Mouse (Mus musculus): ENCODE results near the gene Wipf2. TPM values are rescaled to one million over a fixed set of nuclear protein-coding genes. Genes with fewer than 3 reads are reported as not detected.

The Wipf2 gene
- polyA plus RNA-seq, 1 experiment: 7.3 TPM

GRCm38 (mm10) chr11:98935123-98935522, 71.7 kb downstream of the Wipf2 start:
- TF ChIP-seq FLI1 (IDR thresholded peaks at IDR 0.05; ENCODE audit: low read length): no peak
- TF ChIP-seq GATA1 (IDR thresholded peaks at IDR 0.05; ENCODE audit: borderline replicate concordance, low read length): no peak
- Histone ChIP-seq H3K4me1 (peaks cover 82% of the 10 kb centered on the region), H3K36me3 (replicated peaks; ENCODE audit: low read length) (no peaks in the 10 kb centered on the region), H3K9me3 (peaks cover 11% of the 10 kb centered on the region), H3K4me3 (replicated peaks) (no peak overlapping the region), H3K27me3 (replicated peaks) (peaks cover 95% of the 10 kb centered on the region)

GRCm38 (mm10) chr11:98936170-98936569, 72.7 kb downstream of the Wipf2 start:
- H3K4me3 ChIP-seq (replicated peaks): no peak overlapping the region
- no peaks in the 10 kb centered on the region for H3K36me3 ChIP-seq (replicated peaks; ENCODE audit: low read length)
- H3K9me3 ChIP-seq: peaks cover 11% of the 10 kb centered on the region
- peaks cover 95% of the 10 kb centered on the region for H3K27me3 ChIP-seq (replicated peaks)
- H3K4me1 ChIP-seq: peaks cover 82% of the 10 kb centered on the region
- TF ChIP-seq FLI1 (IDR thresholded peaks at IDR 0.05; ENCODE audit: low read length): no peak
- no peak for TF ChIP-seq GATA1 (IDR thresholded peaks at IDR 0.05; ENCODE audit: borderline replicate concordance, low read length)

- Histone ChIP-seq H3K9me3 (peaks cover 11% of the 10 kb centered on the region), H3K4me1 (peaks cover 82% of the 10 kb centered on the region), H3K4me3 (replicated peaks) (peak overlapping the region; percentile 93), H3K36me3 (replicated peaks; ENCODE audit: low read length) (no peaks in the 10 kb centered on the region), H3K27me3 (replicated peaks) (peaks cover 95% of the 10 kb centered on the region)
- TF ChIP-seq FLI1 (IDR thresholded peaks at IDR 0.05; ENCODE audit: low read length) (no peak), GATA1 (IDR thresholded peaks at IDR 0.05; ENCODE audit: borderline replicate concordance, low read length) (no peak)
Observed at GRCm38 (mm10) chr11:98936606-98937409, 73.4 kb downstream of the Wipf2 start.

GRCm38 (mm10) chr11:98937410-98937913, 74.0 kb downstream of the Wipf2 start:
- Histone ChIP-seq H3K27me3 (replicated peaks) (peaks cover 96% of the 10 kb centered on the region), H3K4me3 (replicated peaks) (peak overlapping the region; percentile 93), H3K4me1 (peaks cover 82% of the 10 kb centered on the region), H3K36me3 (replicated peaks; ENCODE audit: low read length) (no peaks in the 10 kb centered on the region), H3K9me3 (peaks cover 11% of the 10 kb centered on the region)
- TF ChIP-seq GATA1 (IDR thresholded peaks at IDR 0.05; ENCODE audit: borderline replicate concordance, low read length) (no peak), FLI1 (IDR thresholded peaks at IDR 0.05; ENCODE audit: low read length) (no peak)

- H3K9me3 ChIP-seq: peaks cover 11% of the 10 kb centered on the region
- peaks cover 82% of the 10 kb centered on the region for H3K4me1 ChIP-seq
- peak overlapping the region; percentile 93 for H3K4me3 ChIP-seq (replicated peaks)
- no peak for TF ChIP-seq FLI1 (IDR thresholded peaks at IDR 0.05; ENCODE audit: low read length)
- H3K36me3 ChIP-seq (replicated peaks; ENCODE audit: low read length): no peaks in the 10 kb centered on the region
- peaks cover 96% of the 10 kb centered on the region for H3K27me3 ChIP-seq (replicated peaks)
Observed at GRCm38 (mm10) chr11:98937914-98938694, 74.7 kb downstream of the Wipf2 start.

- Histone ChIP-seq H3K4me1 (peaks cover 82% of the 10 kb centered on the region), H3K9me3 (peaks cover 11% of the 10 kb centered on the region), H3K36me3 (replicated peaks; ENCODE audit: low read length) (no peaks in the 10 kb centered on the region), H3K4me3 (replicated peaks) (peak overlapping the region; percentile 93), H3K27me3 (replicated peaks) (peaks cover 96% of the 10 kb centered on the region)
- no peak for TF ChIP-seq GATA1 (IDR thresholded peaks at IDR 0.05; ENCODE audit: borderline replicate concordance, low read length)
- TF ChIP-seq FLI1 (IDR thresholded peaks at IDR 0.05; ENCODE audit: low read length): no peak
Observed at GRCm38 (mm10) chr11:98938701-98939083, 75.3 kb downstream of the Wipf2 start.

- Histone ChIP-seq H3K9me3 (peaks cover 7% of the 10 kb centered on the region), H3K27me3 (replicated peaks) (peaks cover 97% of the 10 kb centered on the region), H3K4me3 (replicated peaks) (peak overlapping the region; percentile 93), H3K4me1 (peaks cover 86% of the 10 kb centered on the region), H3K36me3 (replicated peaks; ENCODE audit: low read length) (no peaks in the 10 kb centered on the region)
- TF ChIP-seq GATA1 (IDR thresholded peaks at IDR 0.05; ENCODE audit: borderline replicate concordance, low read length): no peak
- no peak for TF ChIP-seq FLI1 (IDR thresholded peaks at IDR 0.05; ENCODE audit: low read length)
Observed at GRCm38 (mm10) chr11:98939084-98939952, 75.9 kb downstream of the Wipf2 start.

GRCm38 (mm10) chr11:98939953-98940641, 76.7 kb downstream of the Wipf2 start:
- peak overlapping the region; percentile 93 for H3K4me3 ChIP-seq (replicated peaks)
- H3K27me3 ChIP-seq (replicated peaks): peaks cover 98% of the 10 kb centered on the region
- H3K4me1 ChIP-seq: peaks cover 93% of the 10 kb centered on the region

GRCm38 (mm10) chr11:98940776-98941175, 77.3 kb downstream of the Wipf2 start:
- no peaks in the 10 kb centered on the region for H3K9me3 ChIP-seq
- TF ChIP-seq GATA1 (IDR thresholded peaks at IDR 0.05; ENCODE audit: borderline replicate concordance, low read length) (no peak), FLI1 (IDR thresholded peaks at IDR 0.05; ENCODE audit: low read length) (no peak)
- peaks cover 100% of the 10 kb centered on the region for H3K27me3 ChIP-seq (replicated peaks)
- H3K4me1 ChIP-seq: peaks cover 97% of the 10 kb centered on the region
- no peaks in the 10 kb centered on the region for H3K36me3 ChIP-seq (replicated peaks; ENCODE audit: low read length)
- peak overlapping the region; percentile 93 for H3K4me3 ChIP-seq (replicated peaks)

More at GRCm38 (mm10) chr11:98939953-98940641, 76.7 kb downstream of the Wipf2 start:
- TF ChIP-seq FLI1 (IDR thresholded peaks at IDR 0.05; ENCODE audit: low read length) (no peak), GATA1 (IDR thresholded peaks at IDR 0.05; ENCODE audit: borderline replicate concordance, low read length) (no peak)
- Histone ChIP-seq H3K36me3 (replicated peaks; ENCODE audit: low read length) (no peaks in the 10 kb centered on the region), H3K9me3 (peaks cover 4% of the 10 kb centered on the region)

Measured in megakaryocyte, embryonic 14.5 days (primary cell).